Mouse (Mus musculus) ES-E14 (cell line): ENCODE data around the gene Cbx6. TPM values are rescaled to one million over a fixed set of nuclear protein-coding genes. Genes with fewer than 3 reads are reported as not detected.

Source experiments
- DNase-seq: peaks from one replicate; pipeline ENCODE4 v3.0.0-alpha.2; 2013; ENCODE audit warnings: low read depth, low spot score
- H3K27ac ChIP-seq: 2 replicates; pipeline ENCODE4 v1.5.1; 2012; ENCODE audit warnings: low read depth, mild to moderate bottlenecking, low read length, moderate library complexity, mixed read lengths; ENCODE audit not compliant: poor library complexity, insufficient read depth, severe bottlenecking
- H3K36me3 ChIP-seq: 2 replicates; pipeline ENCODE4 v1.6.1; 2012; ENCODE audit warnings: mild to moderate bottlenecking, low read length, moderate library complexity, mixed read lengths; ENCODE audit not compliant: control insufficient read depth, poor library complexity, insufficient read depth, severe bottlenecking
- H3K4me1 ChIP-seq, 2 experiments: fragments of 150-350 bp in 1 of 2; sonication (generic) in 1 of 2; 2 replicates each; pipeline ENCODE4 v1.6.1; 2012; ENCODE audit warnings: low read length in 2 of 2, mild to moderate bottlenecking in 1 of 2, mixed read lengths in 1 of 2; ENCODE audit not compliant: control insufficient read depth in 2 of 2, insufficient read depth in 2 of 2, poor library complexity in 1 of 2
- H3K4me3 ChIP-seq, 2 experiments: fragments of 150-350 bp in 1 of 2; sonication (generic) in 1 of 2; 2 replicates each; pipeline ENCODE4 v1.5.1; 2012; ENCODE audit warnings: low read length in 2 of 2, low read depth in 1 of 2, mild to moderate bottlenecking in 1 of 2, mixed read lengths in 1 of 2; ENCODE audit not compliant: insufficient read depth in 1 of 2, poor library complexity in 1 of 2, severe bottlenecking in 1 of 2
- H3K9ac ChIP-seq: 2 replicates; pipeline ENCODE4 v1.6.1; 2012; ENCODE audit warnings: low read depth, mild to moderate bottlenecking, low read length, mixed read lengths; ENCODE audit not compliant: poor library complexity, insufficient read depth, severe bottlenecking
- H3K9me3 ChIP-seq: fragments of 150-350 bp; sonication (generic); 2 replicates; pipeline ENCODE4 v1.6.1; 2012; ENCODE audit warnings: low read depth, mild to moderate bottlenecking, low read length; ENCODE audit not compliant: control insufficient read depth, insufficient read depth
- CHD2 ChIP-seq: IDR thresholded peaks from 2 replicates; pipeline ENCODE4 v1.6.1; 2014; ENCODE audit warnings: mild to moderate bottlenecking, low read depth, low read length, inconsistent platforms
- HCFC1 ChIP-seq: IDR thresholded peaks from 2 replicates; pipeline ENCODE4 v1.6.1; 2012; ENCODE audit warnings: low read length, inconsistent platforms, borderline replicate concordance; ENCODE audit not compliant: insufficient read depth
- MAFK ChIP-seq: IDR thresholded peaks from 2 replicates; pipeline ENCODE4 v1.6.1; 2014; ENCODE audit warnings: mild to moderate bottlenecking, low read depth, low read length, inconsistent platforms; ENCODE audit not compliant: insufficient read depth
- ZC3H11A ChIP-seq: IDR thresholded peaks from 2 replicates; pipeline ENCODE4 v1.6.1; 2012; ENCODE audit warnings: low read depth, mild to moderate bottlenecking, inconsistent platforms, low read length, borderline replicate concordance
- ZNF384 ChIP-seq: IDR thresholded peaks from 2 replicates; pipeline ENCODE4 v1.6.1; 2012; ENCODE audit warnings: low read depth, low read length, inconsistent platforms
- in situ Hi-C, 2 experiments: fragments of 600-800 bp; cut with MboI; formaldehyde crosslinking; loops; one replicate each; pipeline ENCODE4 v1.15.1; 2025; ENCODE audit warnings: low sequenced_read_pairs in 2 of 2, inconsistent platforms in 1 of 2; ENCODE audit not compliant: unreplicated experiment in 2 of 2
- total RNA-seq: library from RNA; depleted of rRNA; stranded (reverse); fragments of 300-350 nt; gene quantifications from 2 replicates; pipeline ENCODE4 v1.2.3, GENCODE M21; 2012

Cbx6 gene
- total RNA-seq, 1 experiment = 28.2 TPM

DNA sequence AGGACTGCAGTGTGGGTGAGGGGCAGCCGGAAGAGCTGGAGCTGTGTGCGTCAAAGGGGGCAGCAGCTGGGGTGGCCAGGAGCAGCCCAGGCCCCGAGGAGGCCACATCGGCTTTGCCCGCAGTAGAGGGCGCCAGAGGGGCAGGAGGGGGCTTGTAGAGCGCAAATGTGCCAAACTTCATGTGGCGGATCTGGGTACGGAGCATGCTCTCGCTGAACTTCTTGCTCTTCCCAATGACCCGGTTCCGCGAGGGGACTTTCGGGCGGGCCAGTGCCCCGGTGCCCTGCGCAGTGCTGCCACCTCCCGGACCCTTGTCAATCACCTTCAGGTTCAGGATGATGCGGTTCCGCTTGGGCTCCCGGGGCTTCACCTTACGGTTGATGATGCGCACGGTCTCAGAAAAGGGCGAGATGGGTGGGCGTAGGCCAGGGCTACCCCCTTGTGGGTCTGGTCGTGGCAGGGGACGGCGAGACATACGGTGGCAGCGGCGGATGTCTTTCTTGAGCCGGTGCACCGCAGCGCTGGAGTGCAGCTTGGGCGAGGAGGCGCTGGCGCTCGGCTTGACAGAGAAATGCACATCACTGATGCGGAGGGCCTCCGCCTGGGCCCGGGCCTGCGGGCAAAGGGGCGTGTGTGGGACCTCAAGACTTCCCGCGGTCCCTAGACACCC lies 6.0 kb downstream of the Cbx6 start:
- Histone ChIP-seq H3K4me1 (peaks cover 0 to 29% of the 10 kb centered on the region in 2 experiments; a peak in 1 of 4 replicates), H3K9ac (peak overlapping the region; percentile 15; the same call in 1 of the 2 replicates), H3K4me3 (peak overlapping the region; percentile 31 to 44; a peak in 3 of 4 replicates), H3K27ac (no peak overlapping the region), H3K9me3 (no peaks in the 10 kb centered on the region), H3K36me3 (peaks cover 47% of the 10 kb centered on the region)
- no peak for TF ChIP-seq ZC3H11A
- no peak for TF ChIP-seq CHD2
- in situ Hi-C loops = no loop called here
- DNase-seq = no peak

DNA sequence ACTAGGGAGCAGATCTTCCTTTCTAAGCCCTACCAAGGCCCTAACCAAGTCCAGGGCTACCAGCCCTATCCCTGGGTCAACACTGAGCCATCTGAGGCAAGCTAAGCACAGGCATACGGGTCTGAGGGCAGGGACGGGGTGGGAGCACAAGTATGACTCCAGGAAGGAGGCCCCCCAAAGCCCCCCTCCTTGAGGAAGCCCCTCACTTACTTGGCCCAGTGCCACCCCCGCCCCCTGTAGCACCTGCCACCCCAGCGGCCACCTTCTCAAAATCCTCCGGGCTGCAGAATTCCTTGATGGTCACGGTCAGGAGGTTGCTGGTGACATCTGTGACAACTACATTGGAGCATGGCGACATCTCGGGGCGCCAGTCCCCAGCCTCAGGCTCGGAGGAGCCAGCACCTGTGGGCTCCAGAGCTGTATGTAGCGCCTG lies 6.7 kb downstream of the Cbx6 start:
- DNase-seq = no peak
- Histone ChIP-seq H3K9ac (no peak overlapping the region), H3K4me1 (peaks cover 0 to 29% of the 10 kb centered on the region in 2 experiments; a peak in 1 of 4 replicates), H3K4me3 (peak overlapping the region in 1 of 2 experiments; percentile 44; a peak in 1 of 4 replicates), H3K9me3 (no peaks in the 10 kb centered on the region), H3K27ac (no peak overlapping the region), H3K36me3 (peaks cover 54% of the 10 kb centered on the region)
- in situ Hi-C loops = no loop called here
- TF ChIP-seq HCFC1 = no peak
- TF ChIP-seq MAFK = no peak
- no peak for TF ChIP-seq ZC3H11A
- TF ChIP-seq CHD2 = no peak
- no peak for TF ChIP-seq ZNF384

DNA sequence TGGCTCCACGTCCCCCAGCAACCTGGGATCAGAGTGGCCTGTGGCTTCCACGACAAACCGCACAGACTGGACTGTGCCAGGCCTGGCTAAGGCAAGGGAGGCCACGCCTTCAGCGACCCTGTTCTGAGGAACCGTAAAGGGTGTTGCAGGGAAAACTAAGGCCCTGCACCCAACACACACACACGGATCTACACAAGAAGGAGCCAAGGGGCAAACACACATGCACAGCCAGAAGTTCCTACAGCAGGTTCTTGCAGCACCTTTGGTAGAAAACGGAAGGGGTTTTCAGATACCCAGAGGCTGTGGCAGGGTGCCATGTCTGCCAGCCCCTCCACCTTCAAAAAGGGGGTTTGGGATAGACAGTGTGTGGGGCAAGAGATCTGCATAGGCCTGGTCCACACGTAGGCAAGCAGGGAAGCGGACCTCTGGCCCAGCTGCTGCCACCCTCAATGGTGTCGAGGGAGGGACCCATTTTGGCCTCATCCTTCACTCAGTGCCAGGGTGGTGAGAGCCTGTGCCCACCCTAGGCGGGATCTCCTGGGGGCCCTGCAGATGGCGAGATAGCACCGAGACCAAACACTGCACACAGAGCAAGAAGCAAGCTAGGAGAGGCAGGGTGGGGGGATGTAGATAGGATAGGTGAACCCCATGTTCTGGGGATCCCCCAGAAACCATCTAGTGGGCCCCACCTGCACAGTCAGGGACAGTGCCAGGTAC lies 7.3 kb downstream of the Cbx6 start:
- TF ChIP-seq CHD2 (no peak), MAFK (no peak), ZNF384 (no peak), HCFC1 (no peak), ZC3H11A (no peak)
- H3K9ac ChIP-seq = no peak overlapping the region
- in situ Hi-C loops = no loop called here
- H3K4me3 ChIP-seq = no peak overlapping the region
- H3K9me3 ChIP-seq = no peaks in the 10 kb centered on the region
- peaks cover 0 to 27% of the 10 kb centered on the region in 2 experiments; a peak in 1 of 4 replicates for H3K4me1 ChIP-seq
- peaks cover 57% of the 10 kb centered on the region for H3K36me3 ChIP-seq
- H3K27ac ChIP-seq = no peak overlapping the region
- DNase-seq = no peak

DNA sequence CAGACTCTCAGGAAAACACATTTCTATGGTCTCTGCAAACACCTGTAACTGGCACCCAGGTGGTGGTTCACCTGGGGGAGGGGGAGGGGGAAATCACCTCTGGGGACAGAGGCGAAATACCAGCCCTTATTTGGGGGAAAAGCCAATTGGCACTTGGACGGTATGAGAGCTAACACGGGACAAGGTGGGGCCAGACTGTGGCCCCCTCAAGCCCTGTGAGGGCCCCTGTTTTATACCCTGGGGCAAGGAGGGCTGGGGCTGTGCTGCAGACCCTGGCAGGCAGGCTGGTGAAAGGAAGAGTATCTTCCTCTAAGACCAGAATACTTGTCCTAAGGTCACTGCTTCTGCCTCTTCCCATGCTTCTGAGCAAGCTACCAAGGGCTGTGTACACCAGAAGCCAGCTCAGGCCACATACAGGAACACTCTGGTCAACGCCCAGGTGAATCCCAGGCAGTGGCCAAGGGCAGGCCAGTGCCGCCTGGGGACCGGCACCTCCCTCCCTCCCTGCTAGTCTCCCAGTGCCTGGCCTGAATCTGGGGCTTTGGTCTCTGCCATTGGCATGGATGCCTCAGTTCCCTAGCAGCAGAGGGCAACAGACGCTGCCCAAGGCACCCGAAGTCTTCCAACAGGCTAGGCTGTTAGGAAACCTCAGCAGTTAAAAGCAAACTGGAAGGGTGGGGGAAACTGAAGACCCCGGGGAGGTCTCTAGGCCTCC lies 8.1 kb downstream of the Cbx6 start:
- Histone ChIP-seq H3K36me3 (peaks cover 53% of the 10 kb centered on the region), H3K27ac (no peak overlapping the region), H3K4me3 (no peak overlapping the region), H3K9me3 (no peaks in the 10 kb centered on the region), H3K9ac (no peak overlapping the region), H3K4me1 (peaks cover 0 to 24% of the 10 kb centered on the region in 2 experiments; a peak in 1 of 4 replicates)
- in situ Hi-C loops = no loop called here
- DNase-seq = no peak
- no peak for TF ChIP-seq HCFC1
- no peak for TF ChIP-seq MAFK
- TF ChIP-seq ZNF384 = 0 out of 2 replicates have a peak, but pooled peaks have one; percentile 2
